Mouse (Mus musculus) neutrophil, adult 5-6 weeks (primary cell): Measurements from ENCODE around the gene Nipal3. TPM values are rescaled to one million over a fixed set of nuclear protein-coding genes. Genes with fewer than 3 reads are reported as not detected.

Experiments used
- ATAC-seq: fragments of 151-379, 151-347 bp; 2 replicates; pipeline ENCODE4 v1.8.0; 2017; ENCODE audit warnings: mild to moderate bottlenecking, moderate TSS enrichment; ENCODE audit not compliant: insufficient number of reproducible peaks, poor library complexity, low FRiP score, severe bottlenecking; ENCODE audit errors: extremely low read depth
- total RNA-seq: library from RNA; stranded (forward); fragments of 200-1000 nt; gene quantifications from 2 replicates; pipeline ENCODE4 v1.2.3, GENCODE M21; 2017

Gene Nipal3
- 44.2 and 48.1 TPM in 2 replicates for total RNA-seq

GRCm38 (mm10) chr4:135494521-135495396, at the start of gene Nipal3, which contains the start of gene Stpg1:
Gene Nipal3, minus strand, starts transcription at chr4:135495038.
Gene Stpg1, plus strand, starts transcription at chr4:135494790.
- ATAC-seq, result peak; percentile 94

- ATAC-seq, result no peak
Observed at GRCm38 (mm10) chr4:135544284-135544683, 49.4 kb upstream of the Nipal3 start.

- ATAC-seq, result no peak
Observed at GRCm38 (mm10) chr4:135540057-135540456, 45.2 kb upstream of the Nipal3 start.

GRCm38 (mm10) chr4:135539056-135539455, 44.2 kb upstream of the Nipal3 start:
- ATAC-seq, result no peak

GRCm38 (mm10) chr4:135535021-135535420, 40.2 kb upstream of the Nipal3 start:
- ATAC-seq, result no peak

GRCm38 (mm10) chr4:135533001-135533400, 38.2 kb upstream of the Nipal3 start:
- no peak for ATAC-seq

- no peak for ATAC-seq
Observed at GRCm38 (mm10) chr4:135531771-135532613, 37.2 kb upstream of the Nipal3 start.

- no peak for ATAC-seq
Observed at GRCm38 (mm10) chr4:135531236-135531635, 36.4 kb upstream of the Nipal3 start.

GRCm38 (mm10) chr4:135530270-135530669, 35.4 kb upstream of the Nipal3 start:
- no peak for ATAC-seq

- ATAC-seq, result no peak
Observed at GRCm38 (mm10) chr4:135526039-135526710, 31.3 kb upstream of the Nipal3 start.

- ATAC-seq, result no peak
Observed at GRCm38 (mm10) chr4:135525057-135525456, 30.2 kb upstream of the Nipal3 start.

GRCm38 (mm10) chr4:135523939-135524338, 29.1 kb upstream of the Nipal3 start:
- no peak for ATAC-seq

GRCm38 (mm10) chr4:135520421-135520820, 25.6 kb upstream of the Nipal3 start:
- ATAC-seq, result no peak

- no peak for ATAC-seq
Observed at GRCm38 (mm10) chr4:135518135-135518534, 23.3 kb upstream of the Nipal3 start.

- peak; percentile 51; the same call in 1 of the 2 replicates for ATAC-seq
Observed at GRCm38 (mm10) chr4:135516351-135517316, 21.8 kb upstream of the Nipal3 start.

- no peak for ATAC-seq
Observed at GRCm38 (mm10) chr4:135514925-135515324, 20.1 kb upstream of the Nipal3 start.

GRCm38 (mm10) chr4:135513865-135514264, 19.0 kb upstream of the Nipal3 start:
- ATAC-seq, result no peak

GRCm38 (mm10) chr4:135509515-135509914, 14.7 kb upstream of the Nipal3 start:
- ATAC-seq, result no peak
